Mouse (Mus musculus): ENCODE measurements around the gene Terb1. TPM values are rescaled to one million over a fixed set of nuclear protein-coding genes. Genes with fewer than 3 reads are reported as not detected.

Terb1 gene
- polyA plus RNA-seq (2017; shearing (Covaris generic)), result not detected

DNA sequence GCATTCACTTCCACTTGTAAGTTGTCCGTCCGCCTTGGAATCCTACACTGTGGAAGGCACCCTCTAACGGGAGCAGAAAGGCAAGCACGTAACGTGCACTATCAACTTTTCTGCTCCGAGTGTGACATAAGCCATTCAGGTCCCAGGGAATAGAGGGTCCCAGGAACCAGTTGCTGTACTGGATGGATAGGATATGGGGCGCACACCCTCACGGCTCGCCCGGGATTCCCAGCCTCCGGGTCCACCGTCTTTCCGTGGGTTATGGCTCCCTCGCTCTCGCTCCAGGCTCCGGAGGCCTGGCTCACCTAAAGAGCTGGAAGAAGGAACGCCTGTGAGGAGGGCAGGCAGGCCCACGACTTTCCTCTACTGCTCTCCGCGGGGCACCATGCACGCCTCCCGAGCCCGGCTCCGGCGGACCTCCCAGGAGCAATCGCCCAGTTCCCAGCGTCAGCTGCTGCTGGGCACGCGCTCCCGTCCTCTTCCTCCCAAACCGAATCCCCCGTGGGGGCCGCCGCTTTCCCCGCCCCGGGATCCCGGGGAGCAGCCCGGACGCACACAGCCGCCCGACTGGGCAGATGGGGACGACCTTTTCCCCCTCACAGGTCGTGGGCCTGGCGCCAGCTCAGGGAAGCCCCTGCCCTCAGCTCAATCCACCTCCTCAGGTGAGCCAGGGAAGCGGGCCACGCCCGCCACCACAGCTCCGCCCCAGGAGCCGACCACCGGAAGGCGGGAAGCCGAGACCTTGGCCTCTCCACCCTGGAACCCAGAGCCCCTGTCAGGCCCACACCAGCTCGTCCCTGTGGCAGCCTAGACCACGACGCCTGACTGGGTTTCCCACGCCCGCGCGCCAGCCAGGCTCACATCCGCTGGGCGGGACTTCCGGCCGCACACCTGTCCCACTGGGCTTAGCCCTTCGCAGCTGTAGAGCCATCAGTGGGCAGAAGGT lies at the start of gene Terb1:
Gene Terb1 (minus strand): TSS at position 850 of the 946 bp plus-strand sequence.

DNA sequence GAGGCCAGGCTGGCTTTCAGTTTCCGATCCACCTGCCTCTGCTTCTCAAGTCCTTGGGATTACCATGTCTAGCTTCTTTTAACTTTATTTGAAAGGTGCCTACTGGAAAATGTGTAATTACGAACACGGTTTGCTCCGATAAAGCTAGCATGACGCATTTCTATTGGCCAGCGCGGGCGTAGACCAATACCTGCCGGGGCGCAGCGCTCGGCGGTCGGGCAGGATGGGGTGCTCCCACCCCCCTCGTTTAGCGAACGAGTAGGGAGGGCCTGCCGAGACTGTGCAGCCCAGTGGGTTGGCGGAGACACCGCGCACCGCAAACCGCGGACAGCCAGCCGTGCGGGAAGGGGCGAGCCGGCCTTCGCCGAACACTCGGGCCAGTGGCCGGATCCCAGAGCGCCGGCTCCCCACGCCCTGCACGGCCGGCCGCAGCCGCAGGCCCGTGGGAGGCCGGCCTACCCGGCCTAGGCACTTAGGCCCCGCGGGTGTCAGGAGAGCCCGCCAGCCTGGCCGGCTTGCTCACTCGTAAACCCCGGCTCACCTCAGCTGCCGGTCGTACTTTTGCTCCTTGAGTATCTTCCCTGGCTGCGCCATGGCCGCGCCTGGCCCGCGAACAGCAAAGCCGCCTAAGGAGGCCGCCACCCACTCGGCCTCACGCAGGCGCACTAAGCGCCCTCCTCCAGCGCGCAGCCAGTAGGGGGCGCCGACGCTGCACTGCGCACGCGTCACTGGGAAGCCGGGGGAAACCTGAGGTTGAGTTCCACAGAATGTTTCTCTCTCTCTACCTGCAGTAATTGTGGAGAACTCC lies 24.5 kb upstream of the Terb1 start, which contains the start of the genes Nae1 and Car7:
Gene Nae1 (minus strand): TSS at position 667 of the 808 bp plus-strand sequence.
Gene Car7 (plus strand): TSS at position 719 of the 808 bp plus-strand sequence.

DNA sequence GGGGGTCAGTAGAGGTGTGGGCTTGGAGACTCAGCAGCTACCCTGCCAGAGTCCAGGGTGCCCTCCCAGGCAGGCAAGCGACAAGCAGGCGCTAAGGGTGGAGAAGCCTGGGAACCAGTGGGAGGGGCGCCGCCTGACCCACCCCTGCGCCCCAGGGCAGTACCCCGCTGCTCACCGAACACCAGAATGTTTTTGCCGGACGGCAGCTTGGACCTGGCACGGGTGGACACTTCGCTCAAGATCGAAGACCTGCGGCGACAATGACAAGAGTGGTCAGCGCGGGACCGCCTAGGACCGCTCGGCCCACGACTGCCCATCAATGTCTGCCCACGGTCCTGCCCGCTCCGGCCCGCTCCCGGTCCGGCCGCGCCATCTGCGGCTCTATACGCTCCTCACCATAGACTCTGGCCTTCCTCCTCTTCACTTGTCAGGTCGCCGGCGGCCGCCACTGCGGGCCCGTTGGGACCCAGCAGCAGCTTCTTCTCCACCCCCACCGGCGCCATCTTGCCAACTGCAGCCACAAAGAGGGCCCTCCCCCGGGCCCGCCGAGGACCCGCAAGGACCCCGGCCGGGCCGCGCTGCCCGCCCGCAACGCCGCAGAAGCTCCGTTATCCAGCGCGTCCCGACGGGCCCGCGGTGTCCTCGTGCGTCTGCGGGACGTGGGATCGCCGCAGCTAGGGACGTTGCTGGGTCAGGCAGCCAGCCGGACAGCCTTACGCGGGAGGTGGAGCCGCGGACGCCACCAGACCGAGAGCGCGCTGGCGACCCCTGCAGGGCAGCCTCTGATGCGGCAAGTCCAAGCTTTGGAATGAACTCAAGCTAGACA lies 67.2 kb downstream of the Terb1 start, which contains the start of gene Dync1li2:
Gene Dync1li2 (minus strand): TSS at position 749 of the 826 bp plus-strand sequence.

Other genes starting within 250 kb of the Terb1 start
- not detected for gene Cmtm2a, start 216.7 kb downstream of the Terb1 start, polyA plus RNA-seq (2017; shearing (Covaris generic))
- not detected for gene Gm45711, start 199.8 kb downstream of the Terb1 start, polyA plus RNA-seq (2017; shearing (Covaris generic))
- gene Cmtm1, start 199.8 kb downstream of the Terb1 start, polyA plus RNA-seq (2017; shearing (Covaris generic)), result not detected
- not detected for gene Gm11020, start 188.3 kb downstream of the Terb1 start, polyA plus RNA-seq (2017; shearing (Covaris generic))
- not detected for gene Cmtm2b, start 187.7 kb downstream of the Terb1 start, polyA plus RNA-seq (2017; shearing (Covaris generic))
- gene Cmtm3, start 170.5 kb downstream of the Terb1 start, polyA plus RNA-seq (2017; shearing (Covaris generic)), result 9.0 TPM
- 0.71 TPM for gene Cmtm4, start 114.1 kb downstream of the Terb1 start, polyA plus RNA-seq (2017; shearing (Covaris generic))
- 64.1 TPM for gene Dync1li2, start 66.9 kb downstream of the Terb1 start, polyA plus RNA-seq (2017; shearing (Covaris generic))
- gene Nae1, start 24.7 kb upstream of the Terb1 start, polyA plus RNA-seq (2017; shearing (Covaris generic)), result 83.2 TPM
- 3.1 TPM for gene Car7, start 24.8 kb upstream of the Terb1 start, polyA plus RNA-seq (2017; shearing (Covaris generic))
- gene Pdp2, start 81.5 kb upstream of the Terb1 start, polyA plus RNA-seq (2017; shearing (Covaris generic)), result 4.7 TPM
- gene Cdh16, start 114.5 kb upstream of the Terb1 start, polyA plus RNA-seq (2017; shearing (Covaris generic)), result not detected
- 189 TPM for gene Rrad, start 121.4 kb upstream of the Terb1 start, polyA plus RNA-seq (2017; shearing (Covaris generic))
- gene Ciao2b, start 132.1 kb upstream of the Terb1 start, polyA plus RNA-seq (2017; shearing (Covaris generic)), result 125 TPM
- not detected for gene Ces2a, start 224.1 kb upstream of the Terb1 start, polyA plus RNA-seq (2017; shearing (Covaris generic))